Mouse (Mus musculus): Measurements from ENCODE around the gene Mapkapk2.
"Not testable (repeated sequence)": the region's sequence is repeated elsewhere in the genome, so short reads cannot be mapped to it uniquely, and the experiment has no call there.

- not testable (repeated sequence) for TF ChIP-seq CTCF (IDR thresholded peaks at IDR 0.05 in 2 of 3, conservative IDR thresholded peaks at IDR 0.05 in 1 of 3; ENCODE audit: control insufficient read depth in 1 of 3, insufficient read depth in 1 of 3, low read depth in 2 of 3, low read length in 3 of 3, poor library complexity in 1 of 3, severe bottlenecking in 1 of 3)
- TF ChIP-seq EP300 (IDR thresholded peaks at IDR 0.05; ENCODE audit: low read depth in 1 of 2, low read length in 2 of 2): peak; percentile 48 to 65; a peak in 3 of 4 replicates
Observed at GRCm38 (mm10) chr1:131145222-131145621, 47.6 kb upstream of the Mapkapk2 start.
